Mouse (Mus musculus) thymus, postnatal 25 days (tissue): Measurements from ENCODE around the gene Shcbp1l.
"Not testable (repeated sequence)": the region's sequence is repeated elsewhere in the genome, so short reads cannot be mapped to it uniquely, and the experiment has no call there.

Experiments used
- DNase-seq: peaks from one replicate; pipeline ENCODE4 v3.0.0; 2022

Shcbp1l gene

GRCm38 (mm10) chr1:153424271-153424670, 691 bp upstream of the Shcbp1l start:
- DNase-seq = no peak

- DNase-seq = no peak
Observed at GRCm38 (mm10) chr1:153431158-153431557, 6.2 kb downstream of the Shcbp1l start.

GRCm38 (mm10) chr1:153431701-153432100, 6.7 kb downstream of the Shcbp1l start:
- no peak for DNase-seq

- DNase-seq = no peak
Observed at GRCm38 (mm10) chr1:153432329-153432728, 7.4 kb downstream of the Shcbp1l start.

- no peak for DNase-seq
Observed at GRCm38 (mm10) chr1:153433851-153434589, 9.1 kb downstream of the Shcbp1l start.

GRCm38 (mm10) chr1:153437536-153437935, 12.6 kb downstream of the Shcbp1l start:
- DNase-seq = no peak

- DNase-seq = no peak
Observed at GRCm38 (mm10) chr1:153440752-153441151, 15.8 kb downstream of the Shcbp1l start.

GRCm38 (mm10) chr1:153441656-153442055, 16.7 kb downstream of the Shcbp1l start:
- no peak for DNase-seq

GRCm38 (mm10) chr1:153443019-153443418, 18.1 kb downstream of the Shcbp1l start:
- DNase-seq = no peak

GRCm38 (mm10) chr1:153443632-153444031, 18.7 kb downstream of the Shcbp1l start:
- no peak for DNase-seq

- no peak for DNase-seq
Observed at GRCm38 (mm10) chr1:153446120-153446831, 21.3 kb downstream of the Shcbp1l start.

- peak; percentile 63 for DNase-seq
Observed at GRCm38 (mm10) chr1:153451237-153452154, 26.5 kb downstream of the Shcbp1l start.

GRCm38 (mm10) chr1:153453146-153453642, 28.2 kb downstream of the Shcbp1l start:
- no peak for DNase-seq

- no peak for DNase-seq
Observed at GRCm38 (mm10) chr1:153456137-153456536, 31.2 kb downstream of the Shcbp1l start.

GRCm38 (mm10) chr1:153461796-153462195, 36.8 kb downstream of the Shcbp1l start:
- no peak for DNase-seq

GRCm38 (mm10) chr1:153479296-153479695, 54.3 kb downstream of the Shcbp1l start:
- DNase-seq = no peak

- DNase-seq = peak; percentile 80
Observed at GRCm38 (mm10) chr1:153480386-153481024, 55.5 kb downstream of the Shcbp1l start.

GRCm38 (mm10) chr1:153481025-153481412, 56.1 kb downstream of the Shcbp1l start:
- no peak for DNase-seq

GRCm38 (mm10) chr1:153485201-153485796, 60.3 kb downstream of the Shcbp1l start:
- DNase-seq = no peak

GRCm38 (mm10) chr1:153486120-153486519, 61.2 kb downstream of the Shcbp1l start:
- not testable (repeated sequence) for DNase-seq

- peak; percentile 71 for DNase-seq
Observed at GRCm38 (mm10) chr1:153486767-153487499, 62.0 kb downstream of the Shcbp1l start.
